ENCODE assay signal across 8 mouse cellular contexts in the genomic region with DNA sequence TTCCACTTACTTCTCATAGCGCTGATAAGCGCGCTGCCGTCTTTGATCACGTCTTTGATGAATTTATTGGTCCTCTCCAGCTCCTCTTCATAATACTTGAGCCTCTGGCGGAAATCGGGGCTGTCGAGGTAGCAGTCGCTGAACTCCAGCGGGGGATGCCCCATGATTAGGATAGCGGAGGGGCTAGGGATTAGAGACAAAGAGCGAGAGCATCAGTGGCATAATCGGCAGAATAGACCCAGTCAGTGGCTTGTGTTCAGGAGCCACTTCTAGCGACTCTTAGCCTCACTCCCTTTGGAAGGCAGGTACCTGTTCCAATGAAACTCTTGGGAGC. TPM values are rescaled to one million over a fixed set of nuclear protein-coding genes. Genes with fewer than 3 reads are reported as not detected.
DNase-seq lines count a peak whose midpoint lies in the region; ATAC-seq and TF ChIP-seq lines count a peak whose summit lies in the region.

No protein-coding gene starts in this region.

- no peaks in the 10 kb centered on the region for H3K27me3 ChIP-seq in kidney, postnatal 0 days (ENCODE audit: insufficient read depth, low read length)
- H3K27me3 ChIP-seq in embryonic facial prominence, embryonic 11.5 days (ENCODE audit: control insufficient read depth, insufficient read depth, low read length): no peaks in the 10 kb centered on the region
- no peaks in the 10 kb centered on the region for H3K27me3 ChIP-seq in hindbrain, embryonic 16.5 days (replicated peaks; ENCODE audit: control insufficient read depth, insufficient read depth, low read length)
- H3K27me3 ChIP-seq in midbrain, embryonic 14.5 days (ENCODE audit: control insufficient read depth, insufficient read depth, low read length): no peaks in the 10 kb centered on the region

- no peak for DNase-seq in kidney, postnatal 0 days (ENCODE audit: low spot score)
- DNase-seq in kidney, adult 18-20 months: no peak
- peak; percentile 3 for DNase-seq in embryonic facial prominence, embryonic 11.5 days (ENCODE audit: low spot score)
- no peak for DNase-seq in midbrain, embryonic 14.5 days
- no peak for DNase-seq in left cerebral cortex, adult 18-20 months (ENCODE audit: low spot score in 2 of 2)
- DNase-seq in spleen, postnatal 10 days (ENCODE audit: low spot score in 2 of 2): no peak
- DNase-seq in thymus, adult 18-20 months: no peak

- no peak; the same call in 1 of the 2 replicates for ATAC-seq in kidney, postnatal 0 days (replicated peaks; ENCODE audit: low FRiP score, low read depth)
- no peak; the same call in 1 of the 2 replicates for ATAC-seq in embryonic facial prominence, embryonic 11.5 days (replicated peaks; ENCODE audit: insufficient number of reproducible peaks, low FRiP score, low TSS enrichment, low read depth)
- ATAC-seq in hindbrain, embryonic 16.5 days: no peak; the same call in 1 of the 2 replicates
- peak; percentile 60 for ATAC-seq in midbrain, embryonic 14.5 days (ENCODE audit: low FRiP score, low TSS enrichment)

- H3K27ac ChIP-seq in kidney, postnatal 0 days: peak overlapping the region; percentile 70
- no peak overlapping the region for H3K27ac ChIP-seq in embryonic facial prominence, embryonic 11.5 days (replicated peaks; ENCODE audit: low read depth, low read length)
- peak overlapping the region; percentile 85 for H3K27ac ChIP-seq in hindbrain, embryonic 16.5 days (ENCODE audit: low read depth, low read length)
- H3K27ac ChIP-seq in midbrain, embryonic 14.5 days (replicated peaks; ENCODE audit: low read depth, low read length): peak overlapping the region; percentile 90

- H3K4me1 ChIP-seq in kidney, postnatal 0 days (replicated peaks; ENCODE audit: insufficient read depth, low read length): no peaks in the 10 kb centered on the region
- no peaks in the 10 kb centered on the region for H3K4me1 ChIP-seq in embryonic facial prominence, embryonic 11.5 days (ENCODE audit: control insufficient read depth, insufficient read depth, low read length)
- no peaks in the 10 kb centered on the region for H3K4me1 ChIP-seq in hindbrain, embryonic 16.5 days (ENCODE audit: control insufficient read depth, insufficient read depth, low read depth, low read length)
- peaks cover 10% of the 10 kb centered on the region for H3K4me1 ChIP-seq in midbrain, embryonic 14.5 days (ENCODE audit: control insufficient read depth, insufficient read depth, low read length)

- no peaks in the 10 kb centered on the region for H3K9me3 ChIP-seq in kidney, postnatal 0 days (replicated peaks; ENCODE audit: low read length)
- H3K9me3 ChIP-seq in embryonic facial prominence, embryonic 11.5 days (replicated peaks; ENCODE audit: control insufficient read depth, low read length): no peaks in the 10 kb centered on the region
- no peaks in the 10 kb centered on the region for H3K9me3 ChIP-seq in hindbrain, embryonic 16.5 days (ENCODE audit: control insufficient read depth, low read length)
- no peaks in the 10 kb centered on the region for H3K9me3 ChIP-seq in midbrain, embryonic 14.5 days (ENCODE audit: control insufficient read depth, low read length)

- 23% methylated on average over 14 of the region's 14 CpGs for WGBS in kidney, postnatal 0 days
- WGBS in embryonic facial prominence, embryonic 11.5 days: 14% methylated on average over 14 of the region's 14 CpGs
- WGBS in hindbrain, embryonic 16.5 days: 12% methylated on average over 14 of the region's 14 CpGs
- WGBS in midbrain, embryonic 14.5 days: 22% methylated on average over 14 of the region's 14 CpGs

- peak overlapping the region; percentile 57 for H3K4me3 ChIP-seq in kidney, postnatal 0 days (replicated peaks; ENCODE audit: low read depth, low read length)
- H3K4me3 ChIP-seq in embryonic facial prominence, embryonic 11.5 days (ENCODE audit: low read depth, low read length): peak overlapping the region; percentile 47
- peak overlapping the region; percentile 60 for H3K4me3 ChIP-seq in hindbrain, embryonic 16.5 days (ENCODE audit: low read length)
- peak overlapping the region; percentile 52 for H3K4me3 ChIP-seq in midbrain, embryonic 14.5 days (replicated peaks; ENCODE audit: low read depth, low read length)

- H3K4me2 ChIP-seq in kidney, postnatal 0 days (ENCODE audit: low read length): peak overlapping the region; percentile 63
- peak overlapping the region; percentile 48 for H3K4me2 ChIP-seq in embryonic facial prominence, embryonic 11.5 days (ENCODE audit: low read depth, low read length)
- peak overlapping the region; percentile 55 for H3K4me2 ChIP-seq in hindbrain, embryonic 16.5 days (ENCODE audit: low read length)
- H3K4me2 ChIP-seq in midbrain, embryonic 14.5 days (ENCODE audit: low read length): peak overlapping the region; percentile 59

- TF ChIP-seq CTCF in kidney, postnatal 0 days (IDR thresholded peaks at IDR 0.05; ENCODE audit: low read depth): no peak

- H3K9ac ChIP-seq in kidney, postnatal 0 days (ENCODE audit: low read depth, low read length): peak overlapping the region; percentile 52
- peak overlapping the region; percentile 48 for H3K9ac ChIP-seq in embryonic facial prominence, embryonic 11.5 days (replicated peaks; ENCODE audit: low read length)
- H3K9ac ChIP-seq in hindbrain, embryonic 16.5 days (ENCODE audit: low read depth, low read length): peak overlapping the region; percentile 75
- peak overlapping the region; percentile 62 for H3K9ac ChIP-seq in midbrain, embryonic 14.5 days (replicated peaks; ENCODE audit: low read length)

- H3K36me3 ChIP-seq in kidney, postnatal 0 days (ENCODE audit: insufficient read depth, low read length): no peaks in the 10 kb centered on the region
- H3K36me3 ChIP-seq in embryonic facial prominence, embryonic 11.5 days (replicated peaks; ENCODE audit: control insufficient read depth, insufficient read depth, low read depth, low read length): no peaks in the 10 kb centered on the region
- H3K36me3 ChIP-seq in hindbrain, embryonic 16.5 days (ENCODE audit: control insufficient read depth, insufficient read depth, low read length): no peaks in the 10 kb centered on the region
- no peaks in the 10 kb centered on the region for H3K36me3 ChIP-seq in midbrain, embryonic 14.5 days (ENCODE audit: control insufficient read depth, insufficient read depth, low read length)

RNA-seq across cellular contexts. Expression of a gene that starts 0.8 kb away (rescaled TPM):
- 10.9 and 13.0 TPM in 2 replicates for polyA plus RNA-seq in kidney, postnatal 0 days (2015; fragmentation: Nextera tagmentation; extraction: Ambion mirVana)
- polyA plus RNA-seq in embryonic facial prominence, embryonic 11.5 days (2014; fragmentation: Nextera tagmentation; extraction: Ambion mirVana): 10.8 and 15.3 TPM in 2 replicates
- 39.9 and 42.1 TPM in 2 replicates for polyA plus RNA-seq in hindbrain, embryonic 16.5 days (2015; fragmentation: Nextera tagmentation; extraction: Ambion mirVana)
- 37.6 and 42.2 TPM in 2 replicates for polyA plus RNA-seq in midbrain, embryonic 14.5 days (2014; fragmentation: Nextera tagmentation; extraction: Ambion mirVana)
- total RNA-seq in left cerebral cortex, adult 18-20 months (2021): 10 to 100 TPM; 41.0 to 42.4 TPM

RNA-seq across cellular contexts. Expression of a gene that starts 46.1 kb away (rescaled TPM):
- polyA plus RNA-seq in kidney, postnatal 0 days (2015; fragmentation: Nextera tagmentation; extraction: Ambion mirVana): 21.2 and 22.3 TPM in 2 replicates
- 16.6 TPM in 2 replicates for polyA plus RNA-seq in embryonic facial prominence, embryonic 11.5 days (2014; fragmentation: Nextera tagmentation; extraction: Ambion mirVana)
- 16.7 and 18.8 TPM in 2 replicates for polyA plus RNA-seq in hindbrain, embryonic 16.5 days (2015; fragmentation: Nextera tagmentation; extraction: Ambion mirVana)
- polyA plus RNA-seq in midbrain, embryonic 14.5 days (2014; fragmentation: Nextera tagmentation; extraction: Ambion mirVana): 14.5 and 21.4 TPM in 2 replicates
- total RNA-seq in left cerebral cortex, adult 18-20 months (2021): 10 to 100 TPM; 33.0 to 35.1 TPM
